Mouse (Mus musculus): ENCODE measurements around the gene S100a11. TPM values are rescaled to one million over a fixed set of nuclear protein-coding genes. Genes with fewer than 3 reads are reported as not detected.
"Not testable (repeated sequence)": the region's sequence is repeated elsewhere in the genome, so short reads cannot be mapped to it uniquely, and the experiment has no call there.

Gene S100a11
- polyA plus RNA-seq, 1 experiment from 2014 or later = 1,358 TPM

DNA sequence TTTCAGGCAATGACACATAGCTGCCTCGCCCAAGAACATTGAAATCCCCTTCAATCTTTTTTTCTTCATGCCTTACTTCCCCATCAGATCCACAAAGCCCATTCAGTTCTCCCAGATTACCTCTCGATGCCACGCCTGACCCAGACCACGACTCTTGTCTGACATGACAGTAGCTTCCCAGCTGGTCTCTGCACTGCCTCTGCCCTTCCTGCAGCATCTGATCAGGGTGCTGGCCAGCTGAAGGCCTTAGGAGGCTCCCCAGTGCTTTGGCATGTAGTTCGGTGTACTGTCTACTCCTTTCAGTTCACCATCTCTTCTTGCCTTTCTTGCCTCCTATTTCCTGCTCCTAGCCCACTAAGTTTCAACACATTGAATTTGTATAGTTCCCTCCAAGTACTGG is 8.5 kb downstream of the S100a11 start:
- no peak overlapping the region for H3K27ac ChIP-seq
- H3K36me3 ChIP-seq = peaks cover 32% of the 10 kb centered on the region
- H3K9me3 ChIP-seq (replicated peaks) = no peaks in the 10 kb centered on the region
- no peak overlapping the region for H3K4me3 ChIP-seq (replicated peaks)
- ATAC-seq (replicated peaks; ENCODE audit: low FRiP score) = no peak
- WGBS = 84% methylated on average over 5 of the region's 5 CpGs
- no peaks in the 10 kb centered on the region for H3K27me3 ChIP-seq
- H3K4me1 ChIP-seq = no peaks in the 10 kb centered on the region
- no peak overlapping the region for H3K4me2 ChIP-seq
- no peak overlapping the region for H3K9ac ChIP-seq

DNA sequence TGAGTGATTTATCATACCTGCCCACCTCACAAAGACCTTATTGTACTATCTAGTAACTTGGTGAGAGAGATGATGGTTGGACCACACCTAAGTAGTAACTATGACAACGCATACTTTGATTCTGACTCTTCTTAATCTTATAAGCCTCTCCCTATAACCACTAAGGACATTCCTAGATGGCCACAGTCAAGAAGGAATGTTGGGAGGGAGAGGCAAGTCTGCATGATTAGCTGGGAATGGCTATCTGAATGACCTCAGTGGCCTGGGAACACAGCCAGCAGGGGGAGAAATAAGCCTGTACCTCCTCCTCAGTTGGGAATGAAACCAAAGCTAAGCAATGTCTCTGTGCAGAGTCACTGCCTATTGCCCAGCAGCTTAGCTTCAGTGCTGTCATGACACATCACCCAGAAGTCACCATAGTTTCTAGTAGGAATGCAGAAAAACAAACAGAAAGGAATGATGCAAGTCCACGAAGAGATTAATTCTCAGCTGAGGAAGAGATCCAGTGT is 16.8 kb downstream of the S100a11 start:
- Histone ChIP-seq H3K27me3 (no peaks in the 10 kb centered on the region), H3K36me3 (no peaks in the 10 kb centered on the region), H3K9ac (no peak overlapping the region), H3K9me3 (replicated peaks) (no peaks in the 10 kb centered on the region), H3K4me1 (no peaks in the 10 kb centered on the region), H3K4me2 (no peak overlapping the region), H3K4me3 (replicated peaks) (no peak overlapping the region), H3K27ac (no peak overlapping the region)
- 65% methylated on average over 2 of the region's 2 CpGs for WGBS
- ATAC-seq (replicated peaks; ENCODE audit: low FRiP score) = peak; percentile 40; the same call in 1 of the 2 replicates

GRCm38 (mm10) chr3:93538486-93538885 is 18.2 kb downstream of the S100a11 start:
- H3K4me1 ChIP-seq = no peaks in the 10 kb centered on the region
- H3K9ac ChIP-seq = no peak overlapping the region
- no peak for ATAC-seq (replicated peaks; ENCODE audit: low FRiP score)
- WGBS = 92% methylated on average over 2 of the region's 2 CpGs
- no peaks in the 10 kb centered on the region for H3K9me3 ChIP-seq (replicated peaks)
- H3K4me3 ChIP-seq (replicated peaks) = no peak overlapping the region
- H3K36me3 ChIP-seq = no peaks in the 10 kb centered on the region
- H3K27me3 ChIP-seq = no peaks in the 10 kb centered on the region
- no peak overlapping the region for H3K27ac ChIP-seq
- no peak overlapping the region for H3K4me2 ChIP-seq

- Histone ChIP-seq H3K27ac (no peak overlapping the region), H3K27me3 (no peaks in the 10 kb centered on the region), H3K4me2 (no peak overlapping the region), H3K9me3 (replicated peaks) (no peaks in the 10 kb centered on the region), H3K4me1 (no peaks in the 10 kb centered on the region), H3K9ac (no peak overlapping the region), H3K36me3 (no peaks in the 10 kb centered on the region), H3K4me3 (replicated peaks) (no peak overlapping the region)
- no peak for ATAC-seq (replicated peaks; ENCODE audit: low FRiP score)
- 87% methylated on average over 2 of the region's 2 CpGs for WGBS
Measured at GRCm38 (mm10) chr3:93541501-93541900, 21.2 kb downstream of the S100a11 start.

DNA sequence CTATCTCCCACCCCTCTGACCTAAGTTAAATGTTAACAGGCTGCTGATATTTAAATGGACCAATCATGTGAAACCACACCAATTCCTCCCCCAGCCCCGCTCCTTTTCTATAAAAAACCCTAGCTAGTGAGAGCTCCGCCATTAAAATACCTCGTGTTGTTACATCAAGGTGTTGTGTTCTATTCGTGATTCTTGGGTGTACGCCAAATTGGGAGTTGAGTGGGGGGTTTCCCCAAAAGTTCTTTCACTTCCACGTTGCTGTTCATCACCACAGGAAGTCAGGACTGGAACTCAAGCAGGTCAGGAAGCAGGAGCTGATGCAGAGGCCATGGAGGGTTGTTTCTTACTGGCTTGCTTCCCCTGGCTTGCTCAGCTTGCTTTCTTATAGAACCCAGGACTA is 23.9 kb downstream of the S100a11 start:
- not testable (repeated sequence) for H3K27me3 ChIP-seq; H3K4me2 ChIP-seq; H3K27ac ChIP-seq; ATAC-seq (replicated peaks; ENCODE audit: low FRiP score); H3K9me3 ChIP-seq (replicated peaks); H3K4me3 ChIP-seq (replicated peaks); H3K9ac ChIP-seq; H3K36me3 ChIP-seq
- 77% methylated on average over 6 of the region's 6 CpGs for WGBS
- H3K4me1 ChIP-seq = peaks cover 11% of the 10 kb centered on the region

DNA sequence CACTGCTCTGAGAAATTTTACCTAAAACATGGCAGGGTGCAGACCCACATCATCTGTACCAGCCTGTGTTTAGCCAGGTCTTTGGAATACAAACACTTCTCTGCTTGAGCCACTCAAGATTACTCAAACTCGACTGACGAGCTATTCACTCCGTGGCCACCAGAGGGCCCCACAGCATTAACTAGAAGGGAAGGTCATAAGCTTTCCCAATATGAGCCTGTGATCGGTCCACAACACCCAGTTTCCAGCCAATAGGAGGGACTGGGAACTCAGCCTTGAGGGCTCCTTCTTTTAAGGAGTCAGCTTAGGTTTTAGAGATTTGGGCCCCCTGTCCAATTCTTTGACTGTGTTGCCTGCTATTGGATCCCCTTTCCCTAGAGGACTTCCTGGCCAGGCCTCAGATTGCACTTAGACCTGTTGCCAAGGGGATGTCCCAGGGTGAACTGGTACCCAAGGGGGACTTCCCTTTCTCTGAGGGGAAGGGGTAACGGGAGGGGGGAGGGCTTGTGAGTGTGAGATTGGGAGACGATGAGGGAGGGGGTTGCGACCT is 26.9 kb downstream of the S100a11 start:
- Histone ChIP-seq H3K4me2 (no peak overlapping the region), H3K4me1 (peaks cover 11% of the 10 kb centered on the region), H3K27ac (no peak overlapping the region), H3K9ac (no peak overlapping the region), H3K36me3 (no peaks in the 10 kb centered on the region), H3K4me3 (replicated peaks) (no peak overlapping the region), H3K9me3 (replicated peaks) (no peaks in the 10 kb centered on the region), H3K27me3 (no peaks in the 10 kb centered on the region)
- whole genome bisulfite sequencing = 28% methylated on average over 7 of the region's 7 CpGs
- ATAC-seq (replicated peaks; ENCODE audit: low FRiP score) = peak; percentile 68

DNA sequence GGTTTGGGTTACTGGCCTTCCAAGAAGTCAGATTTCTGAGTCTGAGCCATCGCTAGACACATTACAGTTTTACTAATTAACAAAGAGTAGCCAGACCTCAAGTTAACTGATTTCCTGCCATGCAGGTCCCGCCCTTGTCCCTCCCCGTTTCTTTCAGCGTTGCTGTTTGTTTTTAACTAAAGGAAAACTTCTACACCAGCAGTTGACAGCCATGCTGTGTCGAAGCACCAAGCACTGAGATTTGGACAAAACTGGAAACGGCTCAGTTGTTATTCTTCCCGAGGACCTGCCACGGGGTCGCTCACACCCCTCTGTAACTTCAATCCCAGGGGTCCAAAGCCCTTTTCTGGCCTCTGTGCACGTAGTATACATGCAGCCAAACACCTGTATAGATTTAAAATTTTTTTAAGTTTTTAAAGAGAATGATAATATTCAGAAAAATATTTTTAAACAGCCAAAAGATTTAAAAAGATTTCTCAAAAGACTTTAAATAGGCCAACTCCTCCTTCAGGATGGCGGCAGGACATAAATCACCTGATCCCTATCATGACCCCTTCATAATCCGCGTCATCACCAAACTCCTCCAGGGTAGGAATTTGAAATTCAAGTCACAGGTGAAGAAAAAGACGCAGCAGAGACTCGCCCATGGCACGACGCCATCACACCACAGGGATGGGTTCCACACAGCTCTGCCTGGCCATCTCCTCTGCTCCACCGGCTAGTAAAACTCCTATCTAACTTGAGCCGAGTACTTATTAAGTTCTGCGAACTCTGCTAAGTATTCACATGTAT is 27.7 kb downstream of the S100a11 start:
- H3K4me1 ChIP-seq = peaks cover 11% of the 10 kb centered on the region
- H3K36me3 ChIP-seq = no peaks in the 10 kb centered on the region
- no peak overlapping the region for H3K4me3 ChIP-seq (replicated peaks)
- no peak overlapping the region for H3K4me2 ChIP-seq
- ATAC-seq (replicated peaks; ENCODE audit: low FRiP score) = peak; percentile 47; the same call in 1 of the 2 replicates
- no peak overlapping the region for H3K27ac ChIP-seq
- no peaks in the 10 kb centered on the region for H3K9me3 ChIP-seq (replicated peaks)
- WGBS = 57% methylated on average over 20 of the region's 20 CpGs
- H3K9ac ChIP-seq = no peak overlapping the region
- no peaks in the 10 kb centered on the region for H3K27me3 ChIP-seq

- Histone ChIP-seq H3K27me3 (no peaks in the 10 kb centered on the region), H3K9me3 (replicated peaks) (no peaks in the 10 kb centered on the region), H3K27ac (no peak overlapping the region), H3K4me3 (replicated peaks) (no peak overlapping the region), H3K36me3 (no peaks in the 10 kb centered on the region), H3K4me2 (no peak overlapping the region), H3K4me1 (peaks cover 12% of the 10 kb centered on the region), H3K9ac (no peak overlapping the region)
- 77% methylated on average over 6 of the region's 6 CpGs for WGBS
- ATAC-seq (replicated peaks; ENCODE audit: low FRiP score) = no peak
Measured at GRCm38 (mm10) chr3:93548541-93549266, 28.4 kb downstream of the S100a11 start.

- 74% methylated on average over 4 of the region's 4 CpGs for WGBS
- H3K9ac ChIP-seq = no peak overlapping the region
- H3K4me3 ChIP-seq (replicated peaks) = no peak overlapping the region
- no peaks in the 10 kb centered on the region for H3K9me3 ChIP-seq (replicated peaks)
- no peak overlapping the region for H3K27ac ChIP-seq
- no peaks in the 10 kb centered on the region for H3K36me3 ChIP-seq
- ATAC-seq (replicated peaks; ENCODE audit: low FRiP score) = no peak
- H3K4me1 ChIP-seq = peaks cover 21% of the 10 kb centered on the region
- H3K27me3 ChIP-seq = no peaks in the 10 kb centered on the region
- H3K4me2 ChIP-seq = no peak overlapping the region
Measured at GRCm38 (mm10) chr3:93549986-93550385, 29.7 kb downstream of the S100a11 start.

GRCm38 (mm10) chr3:93551950-93552901 is 31.9 kb downstream of the S100a11 start:
- no peak overlapping the region for H3K4me2 ChIP-seq
- H3K27me3 ChIP-seq = no peaks in the 10 kb centered on the region
- H3K9ac ChIP-seq = no peak overlapping the region
- H3K36me3 ChIP-seq = no peaks in the 10 kb centered on the region
- no peak overlapping the region for H3K4me3 ChIP-seq (replicated peaks)
- no peak overlapping the region for H3K27ac ChIP-seq
- WGBS = 82% methylated on average over 5 of the region's 5 CpGs
- no peak for ATAC-seq (replicated peaks; ENCODE audit: low FRiP score)
- H3K4me1 ChIP-seq = peaks cover 37% of the 10 kb centered on the region
- no peaks in the 10 kb centered on the region for H3K9me3 ChIP-seq (replicated peaks)

DNA sequence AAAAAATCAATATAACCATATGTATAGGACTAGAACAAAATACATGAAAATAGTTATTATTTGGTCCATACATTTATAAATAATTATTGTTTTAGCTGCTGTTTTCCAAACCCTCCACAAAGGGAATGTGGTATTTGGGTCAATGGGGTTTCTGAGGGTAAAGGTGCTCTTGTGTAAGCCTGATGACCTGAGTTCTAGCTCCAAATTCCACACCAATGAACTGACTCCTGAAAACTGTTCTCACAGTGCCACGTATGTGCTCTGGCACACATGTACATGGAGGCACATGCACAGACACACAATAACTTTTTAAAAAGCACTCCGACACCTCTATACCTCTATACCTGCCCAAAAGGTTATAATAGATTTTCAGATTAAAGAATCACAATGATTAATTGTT is 33.0 kb downstream of the S100a11 start:
- Histone ChIP-seq H3K4me1 (peaks cover 36% of the 10 kb centered on the region), H3K36me3 (no peaks in the 10 kb centered on the region), H3K4me3 (replicated peaks) (no peak overlapping the region), H3K27me3 (no peaks in the 10 kb centered on the region), H3K27ac (no peak overlapping the region), H3K4me2 (no peak overlapping the region), H3K9me3 (replicated peaks) (no peaks in the 10 kb centered on the region), H3K9ac (no peak overlapping the region)
- WGBS = 90% methylated on average over 2 of the region's 2 CpGs
- no peak for ATAC-seq (replicated peaks; ENCODE audit: low FRiP score)

All from kidney, embryonic 15.5 days (tissue).